Mouse (Mus musculus): ENCODE results near the gene Tec.

Gene Tec

GRCm38 (mm10) chr5:72785451-72785850 lies 82.8 kb downstream of the Tec start:
- DNase-seq (ENCODE audit: low read depth, low spot score): no peak

GRCm38 (mm10) chr5:72784719-72785118 lies 83.6 kb downstream of the Tec start:
- DNase-seq (ENCODE audit: low read depth, low spot score): no peak

- DNase-seq (ENCODE audit: low read depth, low spot score): no peak
Observed at GRCm38 (mm10) chr5:72783957-72784356, 84.3 kb downstream of the Tec start.

- DNase-seq (ENCODE audit: low read depth, low spot score): no peak
Observed at GRCm38 (mm10) chr5:72783123-72783522, 85.2 kb downstream of the Tec start.

GRCm38 (mm10) chr5:72781776-72782175 lies 86.5 kb downstream of the Tec start:
- no peak for DNase-seq (ENCODE audit: low read depth, low spot score)

GRCm38 (mm10) chr5:72776595-72776994 lies 91.7 kb downstream of the Tec start:
- DNase-seq (ENCODE audit: low read depth, low spot score): no peak

- DNase-seq (ENCODE audit: low read depth, low spot score): no peak
Observed at GRCm38 (mm10) chr5:72776127-72776526, 92.2 kb downstream of the Tec start.

GRCm38 (mm10) chr5:72769841-72770240 lies 98.4 kb downstream of the Tec start:
- no peak for DNase-seq (ENCODE audit: low read depth, low spot score)

- peak; percentile 65 for DNase-seq (ENCODE audit: low read depth, low spot score)
Observed at GRCm38 (mm10) chr5:72763546-72763945, 104.7 kb downstream of the Tec start.

- peak; percentile 70 for DNase-seq (ENCODE audit: low read depth, low spot score)
Observed at GRCm38 (mm10) chr5:72763025-72763424, 105.3 kb downstream of the Tec start.

GRCm38 (mm10) chr5:72761758-72762157 lies 106.5 kb downstream of the Tec start:
- DNase-seq (ENCODE audit: low read depth, low spot score): no peak

GRCm38 (mm10) chr5:72761237-72761636 lies 107.0 kb downstream of the Tec start:
- peak; percentile 32 for DNase-seq (ENCODE audit: low read depth, low spot score)

- no peak for DNase-seq (ENCODE audit: low read depth, low spot score)
Observed at GRCm38 (mm10) chr5:72758925-72759924, 109.1 kb downstream of the Tec start.

GRCm38 (mm10) chr5:72757155-72757773 lies 111.0 kb downstream of the Tec start:
- no peak for DNase-seq (ENCODE audit: low read depth, low spot score)

- DNase-seq (ENCODE audit: low read depth, low spot score): no peak
Observed at GRCm38 (mm10) chr5:72755941-72756340, 112.3 kb downstream of the Tec start.

GRCm38 (mm10) chr5:72755035-72755434 lies 113.2 kb downstream of the Tec start:
- DNase-seq (ENCODE audit: low read depth, low spot score): no peak

- DNase-seq (ENCODE audit: low read depth, low spot score): no peak
Observed at GRCm38 (mm10) chr5:72752585-72752984, 115.7 kb downstream of the Tec start, which contains the start of gene Txk. TSS of gene Txk (minus strand) at chr5:72752777.

- DNase-seq (ENCODE audit: low read depth, low spot score): no peak
Observed at GRCm38 (mm10) chr5:72751056-72751758, 117.1 kb downstream of the Tec start.

GRCm38 (mm10) chr5:72750226-72750625 lies 118.1 kb downstream of the Tec start:
- DNase-seq (ENCODE audit: low read depth, low spot score): no peak

- DNase-seq (ENCODE audit: low read depth, low spot score): no peak
Observed at GRCm38 (mm10) chr5:72748659-72749265, 119.5 kb downstream of the Tec start.

GRCm38 (mm10) chr5:72747384-72747783 lies 120.9 kb downstream of the Tec start:
- DNase-seq (ENCODE audit: low read depth, low spot score): no peak

- DNase-seq (ENCODE audit: low read depth, low spot score): no peak
Observed at GRCm38 (mm10) chr5:72746461-72746860, 121.8 kb downstream of the Tec start.

Measured in A20 (cell line).